Mouse (Mus musculus) G1E (cell line): ENCODE measurements around the gene Prkar1a.

Source experiments
- CTCF ChIP-seq: IDR thresholded peaks from 2 replicates; pipeline ENCODE4 v1.5.1; 2012; ENCODE audit warnings: low read depth, low read length, inconsistent platforms, mixed read lengths
- GATA1 ChIP-seq: IDR thresholded peaks from 2 replicates; pipeline ENCODE4 v1.6.1; 2012; ENCODE audit warnings: borderline replicate concordance, low read length, inconsistent platforms, mixed read lengths
- GATA2 ChIP-seq: IDR thresholded peaks from 2 replicates; pipeline ENCODE4 v1.6.1; 2012; ENCODE audit warnings: low read depth, low read length, inconsistent platforms, borderline replicate concordance
- TAL1 ChIP-seq: conservative IDR thresholded peaks from 2 replicates; pipeline ENCODE4 v1.6.1; 2012; ENCODE audit warnings: low read depth, low read length, inconsistent platforms, mixed read lengths

GRCm38 (mm10) chr11:109668115-109668725 lies 19.0 kb downstream of the Prkar1a start:
- no peak for TF ChIP-seq TAL1
- TF ChIP-seq GATA1 = no peak
- no peak for TF ChIP-seq CTCF
- no peak for TF ChIP-seq GATA2
